ENCODE assay signal across 22 mouse cellular contexts in the genomic region with DNA sequence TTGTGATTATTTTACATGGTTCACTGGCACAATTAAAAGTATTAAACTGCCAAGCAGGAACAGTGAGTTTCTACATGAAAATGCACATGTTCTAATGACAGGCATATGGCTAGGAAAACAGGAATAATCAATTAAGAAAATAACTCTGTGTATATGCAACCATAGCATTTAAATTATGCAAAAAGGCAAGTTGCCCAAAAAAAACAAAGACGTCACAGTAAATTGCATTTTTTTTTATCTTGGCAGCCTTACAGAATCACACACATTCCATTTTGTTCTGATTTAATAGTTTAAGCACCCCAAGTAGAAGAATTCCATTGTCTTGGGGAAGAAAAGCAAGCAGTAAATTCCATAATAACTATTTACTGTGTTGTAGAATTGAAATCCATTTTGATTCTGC.
DNase-seq lines count a peak whose midpoint lies in the region; ATAC-seq and TF ChIP-seq lines count a peak whose summit lies in the region.
"Had no signal": no experiment of that assay in that cellular context is flagged by ENCODE, and none has a peak within 500 bp of the region (broad histone marks: within the 10 kb centered on the region; RNA-seq: fewer than 3 reads in every experiment).

No protein-coding gene starts in this region.

- H3K36me3 ChIP-seq in forebrain, embryonic 15.5 days = no peaks in the 10 kb centered on the region
- no peaks in the 10 kb centered on the region for H3K36me3 ChIP-seq in forebrain, embryonic 11.5 days (ENCODE audit: control insufficient read depth, insufficient read depth, low read length)
- H3K36me3 ChIP-seq in kidney, postnatal 0 days (ENCODE audit: insufficient read depth, low read length) = no peaks in the 10 kb centered on the region
- H3K36me3 ChIP-seq in embryonic facial prominence, embryonic 15.5 days = no peaks in the 10 kb centered on the region
- H3K36me3 ChIP-seq: embryonic facial prominence, embryonic 13.5 days; forebrain, embryonic 12.5 days; heart, embryonic 15.5 days; hindbrain, embryonic 15.5 days had no signal

- H3K27ac ChIP-seq in forebrain, embryonic 15.5 days (replicated peaks) = no peak overlapping the region
- no peak overlapping the region for H3K27ac ChIP-seq in forebrain, embryonic 11.5 days (ENCODE audit: low read depth, low read length)
- H3K27ac ChIP-seq in kidney, postnatal 0 days = no peak overlapping the region
- H3K27ac ChIP-seq in embryonic facial prominence, embryonic 15.5 days (replicated peaks) = no peak overlapping the region
- H3K27ac ChIP-seq: embryonic facial prominence, embryonic 13.5 days; forebrain, embryonic 12.5 days; heart, adult 2 months; heart, embryonic 15.5 days; hindbrain, embryonic 15.5 days had no signal

- no peaks in the 10 kb centered on the region for H3K9me3 ChIP-seq in forebrain, embryonic 15.5 days
- H3K9me3 ChIP-seq in forebrain, embryonic 11.5 days (ENCODE audit: control insufficient read depth, low read length) = no peaks in the 10 kb centered on the region
- no peaks in the 10 kb centered on the region for H3K9me3 ChIP-seq in kidney, postnatal 0 days (replicated peaks; ENCODE audit: low read length)
- H3K9me3 ChIP-seq in embryonic facial prominence, embryonic 15.5 days (replicated peaks) = no peaks in the 10 kb centered on the region
- H3K9me3 ChIP-seq: embryonic facial prominence, embryonic 13.5 days; forebrain, embryonic 12.5 days; heart, embryonic 15.5 days; hindbrain, embryonic 15.5 days had no signal

- no peak overlapping the region for H3K9ac ChIP-seq in forebrain, embryonic 15.5 days (replicated peaks)
- no peak overlapping the region for H3K9ac ChIP-seq in forebrain, embryonic 11.5 days (ENCODE audit: low read length)
- no peak overlapping the region for H3K9ac ChIP-seq in kidney, postnatal 0 days (ENCODE audit: low read depth, low read length)
- H3K9ac ChIP-seq in embryonic facial prominence, embryonic 15.5 days = no peak overlapping the region
- H3K9ac ChIP-seq: embryonic facial prominence, embryonic 13.5 days; forebrain, embryonic 12.5 days; heart, embryonic 15.5 days; hindbrain, embryonic 15.5 days had no signal

- H3K4me1 ChIP-seq in forebrain, embryonic 15.5 days = peaks cover 8% of the 10 kb centered on the region; the same call in 1 of the 2 replicates
- no peaks in the 10 kb centered on the region for H3K4me1 ChIP-seq in forebrain, embryonic 11.5 days (replicated peaks; ENCODE audit: control insufficient read depth, insufficient read depth, low read length)
- no peaks in the 10 kb centered on the region for H3K4me1 ChIP-seq in kidney, postnatal 0 days (replicated peaks; ENCODE audit: insufficient read depth, low read length)
- H3K4me1 ChIP-seq in embryonic facial prominence, embryonic 15.5 days = no peaks in the 10 kb centered on the region
- H3K4me1 ChIP-seq: embryonic facial prominence, embryonic 13.5 days; forebrain, embryonic 12.5 days; heart, embryonic 15.5 days; hindbrain, embryonic 15.5 days had no signal

- no peak overlapping the region for H3K4me2 ChIP-seq in forebrain, embryonic 15.5 days (replicated peaks)
- H3K4me2 ChIP-seq in forebrain, embryonic 11.5 days (ENCODE audit: low read depth, low read length, severe bottlenecking) = no peak overlapping the region
- no peak overlapping the region for H3K4me2 ChIP-seq in kidney, postnatal 0 days (ENCODE audit: low read length)
- H3K4me2 ChIP-seq in embryonic facial prominence, embryonic 15.5 days (replicated peaks) = no peak overlapping the region
- H3K4me2 ChIP-seq: embryonic facial prominence, embryonic 13.5 days; forebrain, embryonic 12.5 days; heart, embryonic 11.5 days; heart, embryonic 15.5 days; hindbrain, embryonic 15.5 days had no signal

- 18% methylated on average over 1 of the region's 1 CpGs for WGBS in forebrain, embryonic 15.5 days
- WGBS in forebrain, embryonic 11.5 days = 72% methylated on average over 1 of the region's 1 CpGs
- 45% methylated on average over 1 of the region's 1 CpGs for WGBS in kidney, postnatal 0 days
- 33% methylated on average over 1 of the region's 1 CpGs for WGBS in embryonic facial prominence, embryonic 15.5 days

- TF ChIP-seq CTCF in kidney, postnatal 0 days (IDR thresholded peaks at IDR 0.05; ENCODE audit: low read depth) = no peak

- H3K27me3 ChIP-seq in forebrain, embryonic 15.5 days = no peaks in the 10 kb centered on the region
- H3K27me3 ChIP-seq in forebrain, embryonic 11.5 days (ENCODE audit: control insufficient read depth, insufficient read depth, low read length) = no peaks in the 10 kb centered on the region
- no peaks in the 10 kb centered on the region for H3K27me3 ChIP-seq in kidney, postnatal 0 days (ENCODE audit: insufficient read depth, low read length)
- no peaks in the 10 kb centered on the region for H3K27me3 ChIP-seq in embryonic facial prominence, embryonic 15.5 days
- H3K27me3 ChIP-seq: CH12.LX; embryonic facial prominence, embryonic 13.5 days; forebrain, embryonic 12.5 days; heart, embryonic 15.5 days; hindbrain, embryonic 15.5 days had no signal

- ATAC-seq in forebrain, embryonic 15.5 days (replicated peaks) = 0 out of 2 replicates have a peak, but pooled peaks have one; percentile 38
- no peak for ATAC-seq in forebrain, embryonic 11.5 days (replicated peaks; ENCODE audit: low FRiP score)
- no peak for ATAC-seq in kidney, postnatal 0 days (replicated peaks; ENCODE audit: low FRiP score, low read depth)
- peak; percentile 39; the same call in 1 of the 2 replicates for ATAC-seq in embryonic facial prominence, embryonic 15.5 days (ENCODE audit: insufficient number of reproducible peaks, low FRiP score, low TSS enrichment, low read depth)

- DNase-seq in forebrain, embryonic 11.5 days (ENCODE audit: low spot score) = no peak
- peak; percentile 72 for DNase-seq in kidney, postnatal 0 days (ENCODE audit: low spot score)
- no peak for DNase-seq in kidney, postnatal 10 days
- peak; percentile 65 for DNase-seq in Muller cell, postnatal 12 days (ENCODE audit: inconsistent ontology term)
- DNase-seq: adrenal gland, adult 2 months; adrenal gland, postnatal 36 days; cerebellum, adult 11-12 months; cerebellum, adult 9-10 months; cerebellum, postnatal 25 days; gastrocnemius, postnatal 14 days; heart, adult 2 months; heart, postnatal 14 days; kidney, adult 11 months had no signal

- H3K4me3 ChIP-seq in forebrain, embryonic 15.5 days = no peak overlapping the region
- H3K4me3 ChIP-seq in forebrain, embryonic 11.5 days (ENCODE audit: low read depth, low read length) = no peak overlapping the region
- H3K4me3 ChIP-seq in kidney, postnatal 0 days (replicated peaks; ENCODE audit: low read depth, low read length) = no peak overlapping the region
- no peak overlapping the region for H3K4me3 ChIP-seq in embryonic facial prominence, embryonic 15.5 days (replicated peaks)
- H3K4me3 ChIP-seq: embryonic facial prominence, embryonic 13.5 days; erythroblast, embryonic 14.5 days; forebrain, embryonic 12.5 days; heart, adult 2 months; heart, embryonic 15.5 days; hindbrain, embryonic 15.5 days had no signal

Comparison
In these comparisons a context has a peak if more than half of its experiments do, and no peak if none do; other contexts are left out.
1. ATAC-seq: peak in forebrain, embryonic 15.5 days (single experiment) and embryonic facial prominence, embryonic 15.5 days (single experiment); none in forebrain, embryonic 11.5 days (single experiment) and kidney, postnatal 0 days (single experiment).
2. DNase-seq: peak in kidney, postnatal 0 days (single experiment) and Muller cell, postnatal 12 days (single experiment); none in forebrain, embryonic 11.5 days (single experiment) and kidney, postnatal 10 days (single experiment).